Mouse (Mus musculus): ENCODE results near the gene Txndc11.
A peak's percentile ranks its signal among the peaks of the same experiment; 100 is the strongest.

Gene Txndc11

DNA sequence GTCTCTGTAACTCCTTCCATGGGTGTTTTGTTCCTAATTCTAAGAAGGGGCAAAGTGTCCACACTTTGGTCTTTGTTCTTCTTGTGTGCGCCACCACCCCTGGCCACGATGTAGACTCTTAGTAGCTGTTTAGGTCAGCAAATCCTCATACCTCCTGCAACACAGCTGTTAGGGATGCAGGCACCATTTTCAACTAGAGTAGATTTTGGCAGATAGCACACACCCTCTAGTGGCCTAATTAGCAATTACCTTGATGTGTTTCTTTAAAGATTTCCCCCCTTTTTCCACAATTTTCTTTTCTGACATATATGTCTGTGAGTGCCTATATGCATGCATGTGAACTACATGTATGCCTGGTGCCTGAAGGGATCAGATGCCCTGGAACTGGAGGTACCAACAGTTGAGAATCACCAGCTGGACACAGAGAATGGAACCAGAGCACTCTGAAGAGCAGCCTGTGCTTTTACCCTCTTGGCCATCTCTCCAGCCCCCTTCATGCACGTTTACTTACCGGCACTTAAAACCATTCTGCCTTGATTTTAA, 25.2 kb downstream of the Txndc11 start:
- no peak for DNase-seq (ENCODE audit: extremely low read depth, insufficient read length, low spot score)

DNA sequence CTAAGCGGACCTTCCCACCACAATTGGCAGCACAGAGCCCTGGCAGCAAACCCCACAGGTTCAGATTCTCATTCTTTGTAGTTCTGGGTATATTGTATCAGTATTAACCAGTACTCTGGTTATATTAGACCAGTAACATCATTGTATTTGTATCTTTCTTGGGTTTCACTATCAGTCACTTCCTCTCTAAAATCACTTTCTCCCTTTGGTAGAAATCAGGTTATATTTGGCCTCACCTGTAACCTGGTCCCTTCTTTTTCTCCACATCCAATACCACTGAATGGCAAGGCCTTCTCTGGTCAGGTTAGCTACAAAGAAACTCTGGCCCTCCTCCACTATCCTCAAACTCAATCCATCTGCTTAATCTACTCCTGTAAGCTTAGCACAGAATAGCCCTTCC, 29.5 kb downstream of the Txndc11 start:
- no peak for DNase-seq (ENCODE audit: extremely low read depth, insufficient read length, low spot score)

DNA sequence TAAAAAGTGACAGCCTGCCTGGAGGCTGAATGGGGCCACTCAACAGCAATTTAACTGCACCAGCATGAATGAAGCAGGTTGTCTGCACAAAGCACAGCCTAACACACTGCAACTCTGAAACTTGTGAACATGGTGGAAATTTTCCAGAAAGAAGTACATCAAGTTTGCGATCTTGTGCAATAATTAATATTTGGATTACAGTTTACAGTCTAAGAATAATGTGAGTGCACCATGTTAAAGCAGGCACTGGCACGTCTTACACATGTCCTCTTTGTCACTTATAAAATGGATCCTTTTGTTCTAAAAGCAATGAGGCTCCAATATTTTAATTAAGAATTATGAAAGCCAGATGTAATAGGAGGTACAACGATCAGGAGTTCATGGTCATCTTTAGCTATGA, 37.1 kb downstream of the Txndc11 start:
- no peak for DNase-seq (ENCODE audit: extremely low read depth, insufficient read length, low spot score)

DNA sequence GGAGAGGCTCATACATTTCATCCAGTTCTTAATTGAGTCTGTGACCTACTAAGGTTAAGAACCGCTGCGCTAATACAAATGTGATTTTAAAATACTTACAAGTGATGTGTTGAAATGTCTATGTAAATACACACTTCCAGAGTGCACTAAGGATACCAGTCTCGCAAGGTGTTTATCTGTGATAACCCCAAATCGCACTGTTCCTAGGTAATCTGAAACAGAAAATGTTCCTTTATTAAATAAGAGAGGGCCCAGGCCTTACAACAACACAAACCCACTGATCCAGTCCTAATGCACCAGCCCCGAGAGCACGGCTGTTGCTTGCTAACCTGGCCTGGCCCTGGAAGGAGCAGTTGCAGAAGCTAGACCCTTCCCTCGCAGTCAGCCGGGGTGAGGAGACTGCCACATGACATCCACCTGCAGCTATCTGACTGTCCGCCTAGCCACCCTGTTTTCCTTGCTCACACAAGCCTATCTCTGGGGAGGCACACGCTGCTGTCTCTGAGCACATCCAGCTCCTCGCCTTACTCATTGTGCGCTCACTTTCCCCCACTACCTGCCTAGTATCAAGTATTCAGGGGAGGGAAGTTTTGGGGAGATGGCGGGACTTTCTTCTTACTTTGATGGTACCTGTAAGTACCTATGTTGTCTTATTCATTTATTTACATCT, 40.6 kb downstream of the Txndc11 start:
- no peak for DNase-seq (ENCODE audit: extremely low read depth, insufficient read length, low spot score)

DNA sequence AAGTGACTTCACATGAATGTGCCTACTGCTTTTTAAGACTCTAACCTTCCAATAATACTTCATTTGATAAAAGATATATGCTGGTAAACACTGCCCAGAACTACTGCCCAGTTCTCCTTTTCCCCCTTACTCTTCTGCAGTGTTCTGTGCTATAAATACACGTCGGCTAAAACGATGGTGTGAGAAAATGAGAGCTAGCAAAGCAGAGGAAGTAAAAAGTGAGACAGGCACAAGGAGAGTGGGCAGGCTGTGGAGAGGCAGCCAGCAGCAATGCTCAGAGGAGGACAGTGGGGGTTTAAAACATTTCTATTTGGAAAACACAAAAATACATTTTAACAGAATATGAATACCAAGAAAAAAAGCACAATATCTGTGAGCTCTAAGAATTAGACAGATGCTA, 41.9 kb downstream of the Txndc11 start:
- no peak for DNase-seq (ENCODE audit: extremely low read depth, insufficient read length, low spot score)

DNA sequence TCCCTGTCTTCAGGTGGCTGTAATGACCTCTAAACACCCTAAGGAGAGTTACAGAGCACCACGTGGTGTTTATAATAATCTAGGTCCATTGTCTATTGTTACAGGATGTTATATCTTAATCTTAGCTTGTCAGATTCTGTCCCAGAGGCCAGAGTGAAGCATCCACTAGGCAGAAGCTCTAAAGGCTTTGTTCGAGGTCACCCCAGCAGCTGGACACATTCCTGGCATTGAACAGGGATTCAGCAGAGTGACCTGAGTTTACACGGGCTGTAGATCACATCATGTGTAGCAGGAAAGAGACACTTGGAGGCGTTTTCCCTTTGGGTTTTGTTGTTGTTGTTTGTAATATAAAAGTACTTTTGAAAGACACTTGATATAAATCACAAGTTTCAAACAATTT, 42.4 kb downstream of the Txndc11 start:
- DNase-seq (ENCODE audit: extremely low read depth, insufficient read length, low spot score): no peak

DNA sequence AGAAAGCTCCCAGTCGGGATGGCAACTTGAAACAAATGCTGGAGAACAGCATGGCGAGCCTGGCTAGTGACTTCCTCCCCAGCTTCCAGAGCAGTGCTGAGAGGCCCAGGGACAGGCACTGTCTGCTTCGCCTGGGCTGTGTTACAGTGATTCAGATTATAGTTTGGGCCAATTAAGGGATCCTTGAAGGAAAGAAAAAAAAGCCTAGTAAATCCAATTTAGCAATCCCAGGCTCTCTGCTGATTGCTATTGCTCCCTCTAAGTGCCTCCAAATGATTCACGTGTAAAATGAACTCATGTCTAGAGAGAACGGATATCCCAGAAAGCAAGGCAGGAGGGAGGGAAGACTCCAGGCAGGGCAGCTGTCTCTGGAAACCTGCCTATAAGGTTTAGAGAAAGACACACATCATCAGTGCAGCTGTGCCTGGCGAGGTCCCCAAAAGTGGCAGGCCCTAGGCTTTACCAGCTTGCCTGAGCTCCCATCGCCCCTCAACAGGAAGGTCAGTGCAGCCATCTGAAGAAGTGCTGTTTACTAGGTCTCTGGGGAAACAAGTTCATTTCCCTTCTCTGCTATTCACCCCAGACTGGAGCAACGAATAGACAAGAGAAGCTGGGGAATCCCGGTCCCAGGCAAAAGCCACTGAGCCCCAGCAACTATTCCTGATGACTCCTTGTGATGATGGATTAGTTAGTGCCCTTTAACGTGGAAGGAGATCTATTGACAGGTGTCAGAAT, 43.4 kb downstream of the Txndc11 start:
- DNase-seq (ENCODE audit: extremely low read depth, insufficient read length, low spot score): no peak

GRCm38 (mm10) chr16:11086856-11087588, 47.4 kb downstream of the Txndc11 start:
- no peak for DNase-seq (ENCODE audit: extremely low read depth, insufficient read length, low spot score)

DNA sequence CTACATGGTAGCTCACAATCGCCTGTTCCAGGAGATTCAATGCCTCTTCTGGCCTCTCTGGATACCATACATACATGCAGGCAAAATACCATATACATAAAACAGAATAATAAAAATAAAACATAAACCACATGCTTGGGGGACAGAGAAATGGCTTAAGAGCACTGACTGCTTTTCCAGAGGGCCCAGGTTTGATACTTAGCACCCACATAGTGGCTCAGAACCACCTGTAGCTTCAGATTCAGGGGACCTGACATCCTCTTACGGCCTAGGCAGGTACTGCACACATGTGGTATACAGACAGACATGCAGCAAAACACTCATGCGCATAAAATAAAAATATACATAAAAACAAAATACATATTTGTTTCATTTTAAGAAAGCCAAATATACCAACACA, 48.2 kb downstream of the Txndc11 start:
- no peak for DNase-seq (ENCODE audit: extremely low read depth, insufficient read length, low spot score)

DNA sequence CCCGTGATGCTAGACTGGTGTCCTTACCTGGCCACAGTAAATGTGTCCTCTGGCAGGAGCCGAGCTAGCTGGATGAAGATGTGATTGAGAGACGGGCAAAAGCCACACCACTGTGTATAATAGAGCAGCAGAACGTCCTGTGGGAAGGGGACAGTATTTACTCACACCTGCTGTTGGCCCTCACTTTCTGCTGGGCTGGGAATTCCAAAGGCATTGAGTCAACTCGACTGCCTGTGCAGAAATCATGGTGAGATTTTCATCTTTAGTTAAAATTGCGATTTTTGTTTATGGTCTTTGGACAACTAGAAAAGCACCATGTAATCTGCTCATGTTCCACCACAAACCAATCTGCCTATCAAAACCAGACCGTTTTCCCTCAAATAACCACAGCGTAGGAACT, 50.3 kb downstream of the Txndc11 start:
- DNase-seq (ENCODE audit: extremely low read depth, insufficient read length, low spot score): no peak

GRCm38 (mm10) chr16:11078216-11078869, 56.1 kb downstream of the Txndc11 start:
- no peak for DNase-seq (ENCODE audit: extremely low read depth, insufficient read length, low spot score)

GRCm38 (mm10) chr16:11077601-11078201, 56.7 kb downstream of the Txndc11 start:
- DNase-seq (ENCODE audit: extremely low read depth, insufficient read length, low spot score): no peak

DNA sequence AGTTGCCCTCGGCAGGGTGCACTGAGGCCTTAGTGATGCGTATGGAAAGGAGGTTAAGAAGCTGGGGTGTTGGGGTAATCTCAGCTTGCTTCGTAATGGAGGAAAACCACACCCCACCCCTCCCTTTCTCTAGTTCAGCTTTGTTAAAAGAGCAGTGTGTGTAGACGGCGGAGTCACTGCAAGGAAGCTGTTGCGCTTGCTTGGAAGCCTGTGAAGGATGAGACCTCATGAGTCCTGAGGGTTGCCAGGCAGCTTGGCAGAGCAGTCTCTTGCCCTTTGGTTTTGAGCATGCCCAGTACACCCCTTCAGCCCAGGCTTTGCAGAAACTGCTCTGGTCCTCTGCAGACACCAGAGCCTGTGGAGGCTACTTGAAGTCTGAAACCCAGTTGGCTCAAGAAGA, 61.4 kb downstream of the Txndc11 start:
- DNase-seq (ENCODE audit: extremely low read depth, insufficient read length, low spot score): no peak

GRCm38 (mm10) chr16:11072454-11072853, 62.0 kb downstream of the Txndc11 start:
- DNase-seq (ENCODE audit: extremely low read depth, insufficient read length, low spot score): peak; percentile 20

GRCm38 (mm10) chr16:11071887-11072286, 62.6 kb downstream of the Txndc11 start:
- no peak for DNase-seq (ENCODE audit: extremely low read depth, insufficient read length, low spot score)

DNA sequence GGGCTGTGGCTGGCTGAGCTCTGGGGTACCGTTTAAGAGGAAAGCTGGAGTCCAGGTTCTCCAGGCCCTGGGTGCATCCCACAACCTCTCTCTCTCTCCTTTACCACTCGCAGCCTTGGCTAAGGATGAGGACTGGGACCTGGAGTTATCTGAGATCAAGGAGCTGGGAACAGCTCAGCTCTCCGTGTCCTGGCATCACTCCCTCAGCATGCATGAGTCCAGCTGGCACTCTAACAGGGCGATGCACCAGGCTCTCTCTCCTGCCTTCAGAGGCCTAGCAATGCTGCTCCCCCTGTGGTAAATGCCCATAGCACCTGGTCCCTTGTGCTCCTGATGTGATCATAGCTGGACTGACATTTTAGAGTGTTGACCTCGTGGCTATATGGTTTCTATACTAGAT, 63.3 kb downstream of the Txndc11 start:
- DNase-seq (ENCODE audit: extremely low read depth, insufficient read length, low spot score): no peak

- DNase-seq (ENCODE audit: extremely low read depth, insufficient read length, low spot score): no peak
Measured at GRCm38 (mm10) chr16:11069710-11070420, 64.6 kb downstream of the Txndc11 start.

GRCm38 (mm10) chr16:11069271-11069670, 65.2 kb downstream of the Txndc11 start:
- no peak for DNase-seq (ENCODE audit: extremely low read depth, insufficient read length, low spot score)

DNA sequence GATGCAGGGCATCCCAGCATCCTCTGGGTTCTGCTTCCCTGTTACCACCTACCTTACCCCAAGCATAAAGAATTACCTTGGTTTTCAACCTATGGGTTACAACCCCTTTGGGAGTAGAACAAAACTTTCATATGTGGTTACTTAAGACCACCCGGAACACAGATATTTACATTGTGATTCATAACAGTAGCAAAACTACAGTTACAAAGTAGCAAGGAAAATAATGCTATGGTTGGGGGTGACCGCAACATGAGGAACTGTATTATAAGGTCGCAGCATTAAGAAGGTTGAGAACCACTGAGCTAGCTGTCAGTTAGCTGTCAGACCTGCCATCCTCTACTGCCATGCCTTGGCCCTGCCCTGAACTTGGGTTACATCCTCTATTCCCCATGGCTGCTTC, 65.8 kb downstream of the Txndc11 start:
- DNase-seq (ENCODE audit: extremely low read depth, insufficient read length, low spot score): no peak

- peak; percentile 63 for DNase-seq (ENCODE audit: extremely low read depth, insufficient read length, low spot score)
Measured at GRCm38 (mm10) chr16:11066833-11067191, 67.6 kb downstream of the Txndc11 start.

Data from 3134 (cell line).